Mouse (Mus musculus) gastrocnemius, postnatal 10 days (tissue): Measurements from ENCODE around the gene Sacs. TPM values are rescaled to one million over a fixed set of nuclear protein-coding genes. Genes with fewer than 3 reads are reported as not detected.
A peak's percentile ranks its signal among the peaks of the same experiment; 100 is the strongest.

Source experiments
- DNase-seq: peaks from one replicate; pipeline ENCODE4 v3.0.0; 2021; ENCODE audit warnings: mixed read lengths
- total RNA-seq, 2 experiments: library from RNA; stranded (reverse); gene quantifications; 2 replicates each; pipeline ENCODE4 v1.2.3; 2021

Sacs gene
- total RNA-seq, 2 experiments from 2014 or later = 33.4 to 39.3 TPM

DNA sequence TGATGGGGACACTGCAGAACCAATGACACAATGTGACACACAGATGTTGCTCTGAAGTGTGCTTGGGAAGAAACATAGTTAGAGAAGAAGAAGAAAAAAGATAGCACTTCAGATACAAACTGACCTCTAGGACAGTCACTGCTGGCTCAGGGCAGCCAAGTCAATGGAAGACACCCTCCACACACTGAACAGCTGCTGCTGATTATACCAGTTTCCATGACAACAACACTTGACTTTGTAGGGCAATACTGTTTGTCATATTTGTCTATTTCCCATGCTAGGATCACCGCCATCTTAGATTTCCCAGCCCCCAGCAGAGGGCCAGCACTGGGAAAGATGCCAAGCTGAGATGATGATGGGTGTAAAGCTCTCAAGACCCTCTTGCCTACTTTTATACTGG, 22.7 kb downstream of the Sacs start:
- no peak for DNase-seq

GRCm38 (mm10) chr14:61161367-61162334, 23.4 kb downstream of the Sacs start:
- DNase-seq = no peak

- DNase-seq = no peak
These were observed 26.2 kb downstream of the Sacs start for GRCm38 (mm10) chr14:61164461-61164860.

DNA sequence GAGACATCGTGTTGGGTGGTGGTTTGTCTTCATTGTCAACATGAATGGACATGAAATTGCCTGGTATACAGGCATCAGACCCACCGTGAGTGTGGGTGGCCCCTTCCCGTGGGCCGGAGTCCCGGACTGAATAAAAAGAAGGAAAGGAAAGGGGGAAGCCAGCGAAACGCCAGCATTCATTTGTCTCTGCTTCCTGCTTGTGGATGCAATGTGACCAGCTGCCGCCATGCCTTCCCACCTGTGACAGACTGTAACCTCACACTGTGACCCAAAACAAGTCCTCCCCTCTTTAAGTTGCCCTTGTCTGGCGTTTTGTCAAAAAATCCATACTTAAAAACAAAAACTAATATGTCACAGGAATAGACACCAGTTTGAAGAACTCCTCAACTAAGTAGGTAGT, 27.7 kb downstream of the Sacs start:
- no peak for DNase-seq

GRCm38 (mm10) chr14:61171261-61171970, 33.2 kb downstream of the Sacs start:
- DNase-seq = no peak

DNA sequence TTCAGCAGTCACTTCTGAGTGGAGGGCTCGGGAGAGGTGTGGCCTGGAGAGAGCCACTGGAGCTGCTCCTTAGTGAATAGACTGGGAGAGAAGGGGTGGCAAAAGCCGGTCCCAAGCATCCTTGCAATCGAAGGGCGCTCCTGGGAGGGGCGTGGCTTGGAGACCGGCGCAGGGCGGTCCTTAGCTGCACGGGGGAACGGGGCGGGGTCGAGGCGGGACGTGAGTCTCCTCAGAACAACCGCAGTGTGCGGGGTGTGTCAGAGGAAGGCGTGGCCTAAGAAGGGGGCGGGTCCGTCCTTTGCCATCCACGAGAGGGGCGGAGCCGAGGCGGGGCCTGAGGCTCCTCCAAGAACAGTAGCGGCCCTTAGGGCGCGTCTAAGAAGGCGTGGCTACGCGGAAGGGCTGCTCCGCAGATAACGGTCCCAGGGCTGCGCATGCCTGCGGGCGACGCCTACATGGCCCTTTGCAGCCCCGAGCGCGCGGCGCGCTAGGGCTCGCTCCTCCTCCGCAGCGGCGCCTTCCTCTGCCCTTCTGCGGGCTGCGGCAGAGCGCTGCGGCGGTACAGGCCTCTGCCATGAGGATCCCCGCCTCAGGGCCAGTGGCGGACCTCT, 34.4 kb downstream of the Sacs start:
- DNase-seq = peak; percentile 98

DNA sequence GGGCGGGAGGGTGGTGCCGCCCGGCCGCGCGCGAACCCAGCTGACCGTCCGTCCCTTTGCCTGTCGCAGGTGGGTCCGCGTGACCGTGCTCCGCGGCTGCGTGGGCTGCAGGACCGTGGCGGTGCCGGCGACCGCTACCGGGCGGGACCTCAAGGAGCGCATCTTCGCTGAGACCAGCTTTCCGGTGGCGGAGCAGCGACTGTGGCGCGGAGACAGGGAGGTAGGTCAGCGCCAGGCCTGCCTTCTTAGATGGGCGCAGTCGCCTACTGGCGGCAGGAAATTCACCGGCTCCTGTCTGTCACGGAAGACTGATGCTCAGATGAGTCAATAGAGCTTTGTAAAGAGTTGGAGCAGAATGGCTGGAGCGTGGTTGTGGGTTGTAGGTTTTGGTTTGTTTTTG, 35.0 kb downstream of the Sacs start:
- DNase-seq = peak; percentile 66

GRCm38 (mm10) chr14:61191904-61192303, 53.6 kb downstream of the Sacs start:
- DNase-seq = no peak

DNA sequence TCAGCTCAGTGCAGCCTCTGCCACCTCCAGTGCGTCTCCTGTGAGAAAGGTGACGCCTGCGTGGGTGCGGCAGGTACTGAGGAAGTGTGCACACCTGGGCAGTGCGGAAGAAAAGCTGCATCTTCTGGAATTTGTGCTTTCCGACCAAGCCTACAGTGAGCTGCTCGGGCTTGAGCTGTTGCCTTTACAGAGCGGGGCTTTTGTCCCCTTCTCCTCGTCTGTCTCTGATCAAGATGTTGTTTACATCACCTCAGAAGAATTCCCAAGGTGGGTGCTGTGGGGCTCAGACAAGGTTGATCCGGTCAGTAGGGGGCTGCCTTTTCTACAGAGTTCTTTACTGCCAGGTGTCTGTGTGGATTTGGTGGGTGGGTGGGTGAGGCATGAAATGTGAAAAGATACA, 54.1 kb downstream of the Sacs start:
- DNase-seq = no peak

DNA sequence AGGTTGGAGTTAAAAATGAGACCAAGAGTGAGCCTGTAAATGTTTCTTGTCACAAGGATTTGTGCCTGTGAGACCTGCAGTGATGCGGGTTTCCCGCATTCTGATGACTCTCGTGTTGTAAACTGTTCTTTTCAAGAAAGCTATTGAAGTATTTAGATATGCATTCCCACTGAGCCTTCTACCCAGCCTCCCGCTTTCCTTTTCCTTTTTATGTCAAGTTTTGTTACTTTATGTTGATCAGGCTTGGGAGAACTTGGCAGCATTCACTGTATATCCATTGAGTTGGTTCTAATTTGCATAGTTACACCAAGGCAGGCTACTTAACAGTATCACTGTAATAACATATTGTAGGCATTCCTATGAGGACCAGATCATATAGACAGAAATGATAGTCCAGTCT, 56.2 kb downstream of the Sacs start:
- no peak for DNase-seq

- DNase-seq = no peak
These were observed 71.9 kb downstream of the Sacs start for GRCm38 (mm10) chr14:61210111-61210510.

GRCm38 (mm10) chr14:61211754-61212153, 73.5 kb downstream of the Sacs start:
- no peak for DNase-seq

GRCm38 (mm10) chr14:61221166-61221565, 82.9 kb downstream of the Sacs start:
- DNase-seq = no peak

GRCm38 (mm10) chr14:61222506-61222905, 84.2 kb downstream of the Sacs start:
- DNase-seq = no peak

DNA sequence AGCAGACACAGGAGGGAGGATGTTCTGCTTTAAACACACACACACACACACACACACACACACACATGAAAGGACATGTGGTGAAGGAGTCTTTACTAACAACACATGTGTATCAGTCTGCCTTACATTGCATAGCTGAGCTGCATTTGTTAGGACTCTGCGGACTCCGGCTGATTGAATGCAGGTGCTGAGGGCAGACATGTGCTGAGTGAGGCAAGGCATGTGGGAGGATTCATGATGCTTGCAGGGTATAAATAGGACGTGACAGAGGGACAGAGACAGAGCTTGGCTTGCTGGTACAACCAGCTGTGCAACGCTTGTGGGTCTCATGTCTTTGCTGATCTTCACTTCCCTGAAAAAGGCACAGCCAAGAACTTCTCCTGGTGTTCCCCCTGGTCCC, 85.5 kb downstream of the Sacs start:
- no peak for DNase-seq

DNA sequence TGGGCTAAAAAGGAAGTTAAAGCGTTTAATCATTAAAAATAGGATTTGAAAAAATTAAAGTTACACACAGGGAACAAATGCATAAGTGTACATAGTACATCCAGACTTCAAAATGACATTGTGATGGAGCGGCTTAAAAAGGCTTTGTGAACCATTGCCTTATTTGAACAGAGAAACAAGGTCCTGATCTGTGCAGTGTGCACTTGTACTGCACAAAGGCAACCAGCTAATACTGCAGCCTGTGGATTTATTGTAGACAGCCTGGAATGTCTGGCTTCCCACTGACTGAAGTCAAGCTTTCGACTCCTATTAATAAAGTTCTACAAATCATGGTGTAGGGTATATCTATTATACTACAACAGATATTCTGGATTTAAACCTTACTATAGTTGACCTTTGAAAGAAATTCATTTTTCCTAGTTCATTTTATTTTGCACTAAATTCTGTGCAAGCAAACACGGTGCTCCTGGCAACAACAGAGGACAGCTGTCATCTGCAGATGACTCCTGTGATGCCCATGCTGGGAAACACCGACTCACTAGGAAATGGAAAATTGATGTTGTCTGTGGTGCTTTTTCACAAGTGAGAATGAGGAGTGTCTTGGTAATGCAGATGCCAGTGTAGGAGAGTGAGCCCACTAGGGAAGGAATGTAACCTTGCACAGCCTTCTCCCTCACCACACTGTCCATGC, 86.3 kb downstream of the Sacs start:
- DNase-seq = no peak

DNA sequence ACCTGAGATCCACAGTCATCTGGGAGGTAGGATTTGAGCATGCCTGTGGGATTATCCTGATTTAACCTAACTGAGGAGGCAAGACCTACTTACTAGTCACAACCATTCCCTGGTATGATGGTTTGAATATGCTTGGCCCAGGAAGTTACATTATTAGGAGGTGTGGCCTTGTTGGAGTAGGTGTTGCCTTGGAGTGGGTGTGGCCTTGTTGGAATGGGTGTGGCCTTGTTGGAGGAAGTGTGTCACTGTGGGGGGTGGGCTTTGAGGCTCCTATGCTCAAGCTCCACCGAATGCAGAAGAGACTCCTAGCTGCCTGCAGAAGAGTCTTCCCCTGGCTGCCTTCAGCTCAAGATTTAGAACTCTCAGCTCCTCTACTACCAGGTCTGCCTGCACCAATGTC, 87.9 kb downstream of the Sacs start:
- DNase-seq = no peak

DNA sequence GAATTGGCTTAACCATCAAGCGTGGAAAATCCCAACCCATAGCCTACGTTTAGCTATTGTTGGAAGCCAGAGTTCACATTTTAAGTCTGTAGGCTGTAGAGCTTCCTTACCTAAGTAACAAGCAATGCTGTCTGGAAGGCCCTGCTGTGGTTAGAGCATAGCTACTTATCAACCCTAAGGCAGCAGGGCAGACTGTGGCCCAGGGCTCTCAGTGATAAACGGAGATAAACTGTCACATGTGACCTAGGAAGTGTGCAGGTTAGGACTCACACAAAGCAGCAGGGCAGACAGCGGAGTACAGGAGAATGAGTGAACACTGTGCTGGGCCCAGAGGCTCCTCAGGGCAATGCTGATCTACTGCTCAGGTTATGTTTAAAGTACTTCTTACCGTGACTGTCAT, 91.5 kb downstream of the Sacs start:
- DNase-seq = no peak

GRCm38 (mm10) chr14:61230179-61230578, 91.9 kb downstream of the Sacs start:
- DNase-seq = no peak

DNA sequence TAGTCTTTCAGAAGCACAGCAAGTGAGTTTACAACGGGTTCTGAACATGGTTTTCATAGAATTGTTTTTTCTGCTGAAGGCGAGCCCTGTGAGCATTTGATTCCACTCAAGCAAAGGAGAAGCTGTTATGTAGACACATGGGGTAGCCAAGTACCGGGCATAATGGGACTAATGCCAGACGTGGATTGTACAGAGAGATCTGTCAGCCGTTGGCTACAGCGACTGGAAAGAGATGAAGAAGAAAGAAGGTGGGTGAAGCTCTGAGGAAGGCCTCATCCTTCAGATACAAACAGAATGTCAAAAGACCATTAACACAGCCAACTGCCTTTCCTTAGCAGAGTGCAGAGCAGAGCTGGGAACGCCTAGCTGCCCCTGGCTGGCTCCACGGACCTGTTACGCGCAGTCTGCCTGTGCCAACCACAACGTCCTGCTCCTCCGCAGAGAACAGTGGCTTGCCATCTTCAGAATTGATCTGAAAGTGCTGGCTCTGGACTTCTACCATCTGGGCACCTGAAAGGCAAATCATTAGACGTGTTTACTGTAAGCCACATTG, 93.8 kb downstream of the Sacs start:
- DNase-seq = no peak

- peak; percentile 21 for DNase-seq
These were observed 97.7 kb downstream of the Sacs start for GRCm38 (mm10) chr14:61235846-61236474.
